Mouse (Mus musculus) hindbrain, embryonic 14.5 days (tissue): ENCODE results near the gene Gm45261. TPM values are rescaled to one million over a fixed set of nuclear protein-coding genes. Genes with fewer than 3 reads are reported as not detected.

Source experiments
- polyA plus RNA-seq: library from polyadenylated mRNA; unstranded; fragments of >200 nt; fragmentation: Nextera tagmentation; extraction: Ambion mirVana; gene quantifications from 2 replicates; pipeline ENCODE4 v1.2.1, GENCODE M21; 2014

Gene Gm45261
- polyA plus RNA-seq, 1 experiment from 2014 or later = not detected

Other genes with a start within 250 kb of the Gm45261 start
- gene Fam124b, start 243.0 kb downstream of the Gm45261 start, polyA plus RNA-seq = 0.82 and 1.0 TPM in 2 replicates
- gene Cul3, start 121.0 kb downstream of the Gm45261 start, polyA plus RNA-seq = 58.3 and 59.6 TPM in 2 replicates